Mouse (Mus musculus) forebrain, postnatal 0 days (tissue): Measurements from ENCODE around the gene Pak3. TPM values are rescaled to one million over a fixed set of nuclear protein-coding genes. Genes with fewer than 3 reads are reported as not detected.

ENCODE experiments used
- ATAC-seq: fragments of 200-750 bp; cut with Nextera tagmentation; 2 replicates; pipeline ENCODE4 v1.8.0; 2017; ENCODE audit warnings: mild to moderate bottlenecking, moderate library complexity
- DNase-seq: peaks from one replicate; pipeline ENCODE4 v3.0.0-alpha.2; 2015
- H3K27ac ChIP-seq: fragments of 300-500 bp; sonication (generic); 2 replicates; pipeline ENCODE4 v1.5.1; 2014; ENCODE audit warnings: low read depth, mild to moderate bottlenecking, antibody characterized with exemption, low read length, moderate library complexity, mixed read lengths
- H3K27me3 ChIP-seq: fragments of 300-500 bp; sonication (generic); 2 replicates; pipeline ENCODE4 v1.6.1; 2014; ENCODE audit warnings: mild to moderate bottlenecking, low read length, mixed read lengths; ENCODE audit not compliant: insufficient read depth
- H3K36me3 ChIP-seq: fragments of 300-500 bp; sonication (generic); 2 replicates; pipeline ENCODE4 v1.6.1; 2014; ENCODE audit warnings: mild to moderate bottlenecking, moderate library complexity; ENCODE audit not compliant: insufficient read depth
- H3K4me1 ChIP-seq: fragments of 300-500 bp; sonication (generic); 2 replicates; pipeline ENCODE4 v1.6.1; 2014; ENCODE audit warnings: antibody characterized with exemption; ENCODE audit not compliant: insufficient read depth
- H3K4me2 ChIP-seq: fragments of 300-500 bp; sonication (generic); 2 replicates; pipeline ENCODE4 v1.6.1; 2014; ENCODE audit warnings: low read depth, mild to moderate bottlenecking, moderate library complexity
- H3K4me3 ChIP-seq: fragments of 300-500 bp; sonication (generic); 2 replicates; pipeline ENCODE4 v1.5.1; 2014; ENCODE audit warnings: low read depth, low read length, mixed read lengths
- H3K9ac ChIP-seq: fragments of 300-500 bp; sonication (generic); 2 replicates; pipeline ENCODE4 v1.6.1; 2014; ENCODE audit warnings: mild to moderate bottlenecking
- H3K9me3 ChIP-seq: fragments of 300-500 bp; sonication (generic); 2 replicates; pipeline ENCODE4 v1.6.1; 2016; ENCODE audit warnings: low read length
- CTCF ChIP-seq: sonication (generic); IDR thresholded peaks from 2 replicates; pipeline ENCODE4 v1.5.1; 2016; ENCODE audit warnings: antibody characterized with exemption, control low read depth, low read depth
- WGBS: fragments of 180-500 bp; shearing (Covaris S2); extraction: QIAGEN DNeasy Blood & Tissue Kit; methylation state at CpG from one replicate; pipeline ENCODE4 v1.1.7; 2014; 5-methylcytosine and 5-hydroxymethylcytosine counted together
- polyA plus RNA-seq: library from polyadenylated mRNA; unstranded; fragments of >200 nt; fragmentation: Nextera tagmentation; extraction: Ambion mirVana; gene quantifications from 2 replicates; pipeline ENCODE4 v1.2.1, GENCODE M21; 2015
- total RNA-seq: library from RNA; depleted of rRNA; stranded (reverse); fragments of >200 nt; gene quantifications from 2 replicates; pipeline ENCODE4 v1.2.3, GENCODE M21; 2014

The Pak3 gene
- total and polyA plus RNA-seq, 2 experiments from 2014 or later = 185 to 262 TPM

DNA sequence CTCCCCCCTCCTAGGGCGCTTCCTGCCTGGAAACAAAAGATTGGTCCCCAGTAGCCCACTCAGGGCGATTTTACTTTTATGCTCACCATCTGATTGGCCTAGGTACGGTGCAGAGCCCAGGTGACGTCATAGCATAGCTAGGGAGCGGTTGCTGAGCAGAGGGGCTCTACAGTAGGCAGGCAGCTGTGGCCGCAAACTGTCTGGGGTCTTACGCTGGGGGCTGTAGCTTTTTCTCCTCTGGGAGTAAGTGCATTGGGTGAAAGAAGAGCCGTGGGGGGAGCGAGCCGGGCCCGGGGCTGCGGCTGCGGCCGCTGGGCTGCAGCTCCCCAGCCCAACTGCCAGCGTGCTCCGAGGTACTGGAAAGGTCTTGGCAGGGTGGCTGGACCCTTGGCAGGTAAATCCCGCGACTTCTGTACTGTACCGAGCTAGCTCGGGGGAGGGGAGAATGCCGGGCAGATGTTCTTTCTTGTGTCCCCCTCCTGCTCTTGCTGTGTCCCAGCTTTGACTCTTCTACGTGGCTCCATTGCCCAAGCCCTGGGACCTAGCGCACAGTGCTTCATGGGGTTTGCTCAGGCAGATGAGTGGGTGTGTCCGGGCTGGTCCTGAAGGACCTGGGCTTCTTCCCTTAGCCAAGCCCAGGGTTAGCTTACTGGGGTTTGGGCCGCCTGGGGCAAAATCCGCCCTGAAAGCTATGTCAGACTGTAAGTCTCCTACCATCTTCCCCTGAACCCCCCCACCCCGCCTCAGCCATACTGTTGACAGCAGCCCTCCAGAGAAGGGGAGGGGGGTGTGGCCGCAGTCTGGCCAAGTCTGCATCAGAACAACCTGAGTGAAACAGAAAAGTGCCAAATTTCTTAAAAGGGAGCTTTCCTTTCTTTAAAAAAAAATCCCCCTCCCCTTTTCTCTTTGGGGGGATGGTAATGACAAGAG is 146.1 kb downstream of the Pak3 start:
- peak; percentile 99 for ATAC-seq
- WGBS = 26% methylated on average over 28 of the region's 28 CpGs
- Histone ChIP-seq H3K9ac (peak overlapping the region; percentile 67), H3K4me2 (peak overlapping the region; percentile 48), H3K36me3 (no peaks in the 10 kb centered on the region), H3K27me3 (no peaks in the 10 kb centered on the region), H3K4me1 (no peaks in the 10 kb centered on the region), H3K9me3 (no peaks in the 10 kb centered on the region), H3K4me3 (peak overlapping the region; percentile 52), H3K27ac (peak overlapping the region; percentile 76)
- peak; percentile 83 for DNase-seq
- no peak for TF ChIP-seq CTCF

DNA sequence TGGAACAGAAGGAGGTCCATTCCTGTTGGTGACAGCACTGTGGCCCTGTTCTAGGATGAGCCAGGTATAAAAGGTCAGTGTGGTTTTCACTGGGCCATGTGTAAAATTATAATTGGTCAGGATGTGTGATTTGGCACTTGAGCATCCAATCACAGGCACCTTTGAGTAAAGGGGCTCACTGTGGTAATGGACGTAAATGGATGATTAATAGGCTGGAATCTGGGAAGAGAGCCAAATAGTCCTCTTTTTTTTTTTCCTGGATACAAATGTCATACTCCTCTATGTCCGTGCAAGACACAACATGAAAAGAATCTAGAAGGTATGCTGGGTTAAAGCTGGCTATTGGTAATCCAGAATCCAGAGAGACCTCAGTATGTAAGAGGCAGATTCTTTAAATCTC is 147.4 kb downstream of the Pak3 start:
- H3K27me3 ChIP-seq = no peaks in the 10 kb centered on the region
- no peaks in the 10 kb centered on the region for H3K4me1 ChIP-seq
- 17% methylated on average over 2 of the region's 2 CpGs for WGBS
- peak overlapping the region; percentile 52 for H3K4me3 ChIP-seq
- peak overlapping the region; percentile 48 for H3K4me2 ChIP-seq
- no peaks in the 10 kb centered on the region for H3K36me3 ChIP-seq
- ATAC-seq = no peak
- H3K27ac ChIP-seq = no peak overlapping the region
- no peaks in the 10 kb centered on the region for H3K9me3 ChIP-seq
- 0 out of 2 replicates have a peak overlapping the region, but pooled peaks have one; percentile 67 for H3K9ac ChIP-seq
- no peak for DNase-seq
- TF ChIP-seq CTCF = no peak

DNA sequence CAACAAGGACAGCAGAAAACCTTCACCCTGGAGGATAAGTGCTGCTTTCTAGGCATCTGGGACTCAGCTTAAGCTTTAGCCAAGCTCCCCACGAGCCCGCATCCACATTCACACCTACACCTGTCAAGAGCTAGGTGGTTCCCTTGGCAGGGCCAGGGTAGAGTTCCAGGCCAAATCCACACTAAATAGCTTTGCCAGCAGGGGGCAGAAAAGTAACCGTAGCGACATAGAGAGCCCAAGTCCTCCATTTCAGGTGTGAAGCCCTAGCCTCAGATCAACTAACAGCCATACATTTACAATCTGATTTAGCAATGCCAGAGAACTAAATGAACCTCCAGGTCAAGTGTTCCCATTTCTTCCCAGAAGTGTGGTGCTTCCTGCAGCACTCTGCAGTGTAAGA is 148.6 kb downstream of the Pak3 start:
- ATAC-seq (no peak), DNase-seq (peak; percentile 41)
- Histone ChIP-seq H3K4me2 (0 out of 2 replicates have a peak overlapping the region, but pooled peaks have one; percentile 15), H3K9me3 (no peaks in the 10 kb centered on the region), H3K4me1 (no peaks in the 10 kb centered on the region), H3K4me3 (no peak overlapping the region), H3K36me3 (no peaks in the 10 kb centered on the region), H3K27ac (no peak overlapping the region), H3K27me3 (no peaks in the 10 kb centered on the region), H3K9ac (no peak overlapping the region)
- peak; percentile 42 for TF ChIP-seq CTCF
- WGBS = 42% methylated on average over 4 of the region's 4 CpGs

DNA sequence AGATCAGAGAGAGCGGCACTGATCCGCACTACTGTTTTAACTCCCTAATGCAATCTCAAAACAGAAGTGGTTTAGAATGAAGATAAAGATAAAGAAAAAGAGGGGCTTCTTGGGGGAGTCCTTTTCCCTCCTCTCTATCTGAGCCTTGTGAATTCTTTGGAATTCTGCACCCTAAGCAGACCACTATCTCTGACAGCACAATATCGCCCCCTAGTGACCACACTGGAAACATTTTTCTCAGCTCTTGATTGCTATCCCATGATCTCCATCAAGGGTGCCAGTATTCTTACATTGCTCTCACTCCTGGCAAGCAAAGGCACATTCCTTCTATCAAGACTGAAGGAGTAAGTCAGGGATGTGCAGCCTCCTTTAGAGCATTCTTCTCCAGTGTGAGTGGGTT is 149.9 kb downstream of the Pak3 start:
- no peaks in the 10 kb centered on the region for H3K9me3 ChIP-seq
- ATAC-seq = no peak; the same call in 1 of the 2 replicates
- peak; percentile 80 for TF ChIP-seq CTCF
- peak; percentile 82 for DNase-seq
- no peak overlapping the region for H3K4me3 ChIP-seq
- H3K4me2 ChIP-seq = no peak overlapping the region
- H3K4me1 ChIP-seq = no peaks in the 10 kb centered on the region
- H3K9ac ChIP-seq = no peak overlapping the region
- no peaks in the 10 kb centered on the region for H3K27me3 ChIP-seq
- WGBS = 49% methylated on average over 3 of the region's 3 CpGs
- no peaks in the 10 kb centered on the region for H3K36me3 ChIP-seq
- H3K27ac ChIP-seq = no peak overlapping the region

DNA sequence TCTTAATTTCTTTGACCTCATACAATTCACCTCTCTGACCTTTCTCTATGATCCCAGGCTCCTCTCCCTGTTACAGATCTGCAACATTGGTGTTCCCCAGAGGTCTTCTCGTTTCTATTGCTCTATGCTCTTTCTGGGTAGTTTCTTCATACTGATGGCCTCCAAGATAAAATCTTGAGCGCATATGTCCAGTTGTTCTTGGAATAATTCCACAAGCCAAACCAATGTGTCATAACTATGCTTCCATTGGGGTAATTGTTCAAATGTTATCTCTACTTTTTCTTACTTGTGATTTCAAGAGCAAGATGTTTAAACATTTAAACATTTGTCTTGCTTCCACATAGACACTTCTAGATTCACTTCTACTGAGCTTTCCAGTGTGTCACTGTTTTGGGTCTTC is 160.2 kb downstream of the Pak3 start:
- Histone ChIP-seq H3K36me3 (no peaks in the 10 kb centered on the region), H3K4me1 (no peaks in the 10 kb centered on the region), H3K9me3 (no peaks in the 10 kb centered on the region), H3K9ac (no peak overlapping the region), H3K27ac (no peak overlapping the region), H3K4me2 (no peak overlapping the region), H3K27me3 (no peaks in the 10 kb centered on the region), H3K4me3 (no peak overlapping the region)
- TF ChIP-seq CTCF = no peak
- DNase-seq (no peak), ATAC-seq (no peak)
- WGBS = 73% methylated on average over 2 of the region's 2 CpGs

DNA sequence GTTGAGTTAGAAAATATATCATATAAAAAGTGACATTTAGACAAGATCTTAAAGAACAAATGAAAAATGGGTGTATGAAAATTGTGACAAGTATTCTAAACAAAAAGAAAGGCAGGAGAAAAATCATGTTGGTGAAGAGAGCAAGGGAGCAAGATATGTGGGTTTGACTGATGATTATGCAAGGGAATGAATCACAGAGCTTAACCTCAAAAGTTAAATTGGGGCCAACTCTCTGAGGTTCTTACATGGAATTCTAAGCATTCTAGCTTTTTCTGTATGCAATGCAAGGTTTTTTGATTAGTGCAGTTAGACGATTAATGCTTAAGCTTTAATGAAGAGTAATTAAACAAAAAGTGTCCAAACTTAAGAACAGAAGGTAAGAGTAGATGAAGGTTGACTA is 203.9 kb downstream of the Pak3 start:
- no peak for TF ChIP-seq CTCF
- no peak overlapping the region for H3K4me3 ChIP-seq
- H3K36me3 ChIP-seq = no peaks in the 10 kb centered on the region; the same call in 1 of the 2 replicates
- H3K9me3 ChIP-seq = no peaks in the 10 kb centered on the region
- H3K27me3 ChIP-seq = no peaks in the 10 kb centered on the region
- no peak overlapping the region for H3K9ac ChIP-seq
- DNase-seq (no peak), ATAC-seq (no peak)
- WGBS = 66% methylated on average over 1 of the region's 1 CpGs
- no peak overlapping the region for H3K4me2 ChIP-seq
- H3K27ac ChIP-seq = no peak overlapping the region
- H3K4me1 ChIP-seq = no peaks in the 10 kb centered on the region

DNA sequence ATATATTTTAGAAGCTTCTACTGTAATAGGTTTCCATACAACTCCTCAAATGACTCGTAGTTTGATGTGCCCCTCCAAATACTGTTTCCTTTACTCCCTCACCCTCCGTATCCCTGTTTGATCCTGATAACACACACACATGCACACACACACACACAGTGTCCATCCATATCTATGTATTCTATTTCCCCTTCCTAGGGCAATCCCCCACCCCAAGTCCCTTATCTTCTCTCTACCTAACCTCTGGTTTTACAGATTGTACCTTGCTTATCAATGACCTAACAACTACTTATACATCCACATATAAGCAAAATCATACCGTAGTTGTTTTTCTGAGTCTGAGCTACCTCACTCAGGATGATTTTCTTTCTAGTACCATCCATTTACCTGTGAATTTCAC is 207.0 kb downstream of the Pak3 start:
- DNase-seq = no peak
- ATAC-seq = no peak
- Histone ChIP-seq H3K36me3 (no peaks in the 10 kb centered on the region), H3K4me1 (no peaks in the 10 kb centered on the region), H3K9me3 (no peaks in the 10 kb centered on the region), H3K9ac (no peak overlapping the region), H3K27me3 (no peaks in the 10 kb centered on the region), H3K4me2 (no peak overlapping the region), H3K27ac (no peak overlapping the region), H3K4me3 (no peak overlapping the region)
- TF ChIP-seq CTCF = no peak
- 96% methylated on average over 3 of the region's 3 CpGs for WGBS
